Mouse (Mus musculus): Measurements from ENCODE around the gene Robo4. TPM values are rescaled to one million over a fixed set of nuclear protein-coding genes. Genes with fewer than 3 reads are reported as not detected.

Robo4 gene
- polyA plus RNA-seq, 1 experiment from 2014 or later: 4.6 TPM

DNA sequence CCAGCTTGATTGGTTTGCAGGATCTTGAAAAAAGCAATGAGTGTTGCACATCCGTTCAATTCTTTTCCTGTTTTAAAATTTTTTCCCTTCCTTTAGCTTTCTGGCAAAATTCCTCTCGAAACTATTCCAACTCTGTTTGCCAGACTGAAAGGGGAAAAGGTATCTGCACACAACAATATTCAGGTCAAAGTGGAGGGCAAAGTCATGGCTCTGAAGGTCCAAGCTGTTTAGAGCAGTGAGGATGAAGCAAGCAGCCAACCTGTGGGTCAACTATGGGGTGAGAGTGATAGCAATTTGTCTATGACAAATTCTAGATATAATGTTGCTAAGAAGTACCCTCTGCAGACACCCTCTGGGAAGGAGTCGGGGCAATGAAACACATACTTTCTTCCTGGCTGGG is 13.0 kb downstream of the Robo4 start:
- no peaks in the 10 kb centered on the region for H3K9me3 ChIP-seq (ENCODE audit: control insufficient read depth, low read length)
- no peak for ATAC-seq
- H3K9ac ChIP-seq (replicated peaks; ENCODE audit: low read depth, low read length): no peak overlapping the region
- no peaks in the 10 kb centered on the region for H3K36me3 ChIP-seq (ENCODE audit: control insufficient read depth, insufficient read depth)
- no peaks in the 10 kb centered on the region for H3K27me3 ChIP-seq (replicated peaks; ENCODE audit: control insufficient read depth, insufficient read depth, low read length)
- H3K4me1 ChIP-seq (replicated peaks; ENCODE audit: control insufficient read depth, insufficient read depth, low read length): no peaks in the 10 kb centered on the region
- no peak overlapping the region for H3K4me2 ChIP-seq (ENCODE audit: low read length)
- H3K27ac ChIP-seq (ENCODE audit: low read length): no peak overlapping the region
- 84% methylated on average over 3 of the region's 3 CpGs for WGBS
- no peak overlapping the region for H3K4me3 ChIP-seq (replicated peaks; ENCODE audit: low read length)

DNA sequence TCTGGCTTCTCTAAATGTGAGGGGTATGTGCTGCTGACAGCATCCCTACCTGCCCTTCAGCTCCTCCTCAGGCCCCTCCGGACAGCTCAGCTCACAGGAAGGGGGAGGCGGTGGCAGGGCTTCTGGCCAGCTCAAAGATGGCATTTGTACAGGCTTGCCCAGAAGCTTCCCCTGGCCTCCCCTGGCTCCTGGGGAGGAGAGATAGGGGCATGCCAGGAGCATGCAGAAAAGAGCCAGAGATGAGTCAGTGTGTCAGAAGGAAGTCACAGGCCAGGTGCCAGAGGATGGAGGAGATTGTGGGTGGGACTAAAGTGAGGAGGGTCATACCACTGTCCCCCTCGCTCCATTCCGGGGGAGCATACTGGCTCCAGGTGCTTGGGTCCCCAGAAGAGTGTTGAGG is 17.1 kb downstream of the Robo4 start:
- no peak overlapping the region for H3K27ac ChIP-seq (ENCODE audit: low read length)
- no peaks in the 10 kb centered on the region for H3K36me3 ChIP-seq (ENCODE audit: control insufficient read depth, insufficient read depth)
- no peak overlapping the region for H3K9ac ChIP-seq (replicated peaks; ENCODE audit: low read depth, low read length)
- no peaks in the 10 kb centered on the region; the same call in 1 of the 2 replicates for H3K4me1 ChIP-seq (replicated peaks; ENCODE audit: control insufficient read depth, insufficient read depth, low read length)
- no peak for ATAC-seq
- H3K4me2 ChIP-seq (ENCODE audit: low read length): no peak overlapping the region
- no peaks in the 10 kb centered on the region for H3K9me3 ChIP-seq (ENCODE audit: control insufficient read depth, low read length)
- 89% methylated on average over 4 of the region's 4 CpGs for WGBS
- H3K4me3 ChIP-seq (replicated peaks; ENCODE audit: low read length): no peak overlapping the region
- H3K27me3 ChIP-seq (replicated peaks; ENCODE audit: control insufficient read depth, insufficient read depth, low read length): no peaks in the 10 kb centered on the region

DNA sequence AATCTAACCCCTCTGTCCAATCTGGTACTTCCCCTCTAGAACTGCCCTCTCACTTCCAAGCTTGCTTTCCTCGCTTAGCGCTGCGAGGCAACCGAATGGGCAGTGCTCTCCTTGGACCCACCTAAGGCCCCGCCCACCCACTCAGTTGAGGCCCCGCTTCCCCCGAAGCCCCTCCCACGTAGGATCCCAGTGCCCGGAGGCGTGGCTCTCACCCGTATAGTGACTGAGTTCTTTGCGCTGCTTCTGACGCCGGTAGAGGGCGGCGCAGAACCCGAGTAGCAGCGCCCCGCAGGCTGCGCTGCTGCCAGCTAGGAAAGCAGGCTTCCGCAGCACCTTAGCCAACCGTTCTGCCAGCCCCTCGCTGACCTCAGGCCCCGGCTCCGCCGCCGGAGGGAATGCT is 19.0 kb downstream of the Robo4 start:
- WGBS: under 1% methylated on average over 27 of the region's 27 CpGs
- Histone ChIP-seq H3K9ac (replicated peaks; ENCODE audit: low read depth, low read length) (peak overlapping the region; percentile 37; the same call in 1 of the 2 replicates), H3K27ac (ENCODE audit: low read length) (no peak overlapping the region), H3K4me1 (replicated peaks; ENCODE audit: control insufficient read depth, insufficient read depth, low read length) (no peaks in the 10 kb centered on the region; the same call in 1 of the 2 replicates), H3K9me3 (ENCODE audit: control insufficient read depth, low read length) (no peaks in the 10 kb centered on the region), H3K36me3 (ENCODE audit: control insufficient read depth, insufficient read depth) (no peaks in the 10 kb centered on the region), H3K4me2 (ENCODE audit: low read length) (peak overlapping the region; percentile 43), H3K27me3 (replicated peaks; ENCODE audit: control insufficient read depth, insufficient read depth, low read length) (no peaks in the 10 kb centered on the region), H3K4me3 (replicated peaks; ENCODE audit: low read length) (peak overlapping the region; percentile 27)
- ATAC-seq: peak; percentile 92

DNA sequence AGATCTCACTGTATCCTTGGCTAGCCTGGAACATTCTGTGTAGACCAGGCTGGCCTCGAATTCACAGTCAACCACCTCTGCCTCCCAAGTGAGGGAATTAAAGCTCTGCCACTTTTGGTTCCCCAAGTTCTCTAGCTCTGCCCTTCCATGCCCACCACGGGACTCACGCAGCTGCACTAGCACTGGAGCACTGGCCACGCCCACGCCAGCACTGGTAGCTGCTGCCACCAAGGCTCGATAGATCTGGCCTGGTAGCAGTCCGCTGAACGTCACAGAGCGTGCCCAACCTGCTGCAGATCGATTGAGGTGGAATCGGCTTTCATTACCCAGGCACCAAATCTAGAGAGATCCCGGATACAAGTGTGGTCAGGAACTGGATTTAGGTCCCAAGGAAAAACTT is 19.5 kb downstream of the Robo4 start:
- Histone ChIP-seq H3K9me3 (ENCODE audit: control insufficient read depth, low read length) (no peaks in the 10 kb centered on the region), H3K36me3 (ENCODE audit: control insufficient read depth, insufficient read depth) (no peaks in the 10 kb centered on the region), H3K4me3 (replicated peaks; ENCODE audit: low read length) (no peak overlapping the region), H3K9ac (replicated peaks; ENCODE audit: low read depth, low read length) (no peak overlapping the region), H3K27ac (ENCODE audit: low read length) (no peak overlapping the region), H3K4me1 (replicated peaks; ENCODE audit: control insufficient read depth, insufficient read depth, low read length) (no peaks in the 10 kb centered on the region; the same call in 1 of the 2 replicates), H3K4me2 (ENCODE audit: low read length) (peak overlapping the region; percentile 43), H3K27me3 (replicated peaks; ENCODE audit: control insufficient read depth, insufficient read depth, low read length) (no peaks in the 10 kb centered on the region)
- 34% methylated on average over 12 of the region's 12 CpGs for WGBS
- ATAC-seq: peak; percentile 47

DNA sequence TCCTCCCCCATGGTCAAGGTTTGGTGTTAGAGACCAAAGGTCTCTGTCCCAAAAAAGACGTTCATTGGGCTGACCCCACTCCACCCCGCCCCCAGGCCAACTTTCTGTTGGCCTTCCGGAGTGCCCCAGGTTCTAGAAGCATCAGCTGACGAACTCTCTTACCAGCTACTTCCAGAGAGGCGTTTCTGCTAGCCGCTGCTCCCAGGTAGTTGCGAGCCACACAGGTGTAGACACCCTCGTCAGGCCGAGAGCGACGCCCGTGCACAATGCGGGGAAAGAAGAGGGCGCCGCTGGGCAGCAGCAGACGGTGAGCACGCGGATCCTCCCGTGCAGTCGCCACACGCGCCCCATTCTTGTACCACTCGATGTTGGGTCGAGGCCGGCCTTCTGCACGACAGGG is 27.6 kb downstream of the Robo4 start:
- Histone ChIP-seq H3K27ac (ENCODE audit: low read length) (no peak overlapping the region), H3K9me3 (ENCODE audit: control insufficient read depth, low read length) (no peaks in the 10 kb centered on the region), H3K4me2 (ENCODE audit: low read length) (no peak overlapping the region), H3K36me3 (ENCODE audit: control insufficient read depth, insufficient read depth) (no peaks in the 10 kb centered on the region), H3K9ac (replicated peaks; ENCODE audit: low read depth, low read length) (no peak overlapping the region), H3K4me1 (replicated peaks; ENCODE audit: control insufficient read depth, insufficient read depth, low read length) (peaks cover 19% of the 10 kb centered on the region), H3K4me3 (replicated peaks; ENCODE audit: low read length) (no peak overlapping the region), H3K27me3 (replicated peaks; ENCODE audit: control insufficient read depth, insufficient read depth, low read length) (peaks cover 26% of the 10 kb centered on the region)
- no peak for ATAC-seq
- WGBS: 54% methylated on average over 26 of the region's 26 CpGs

DNA sequence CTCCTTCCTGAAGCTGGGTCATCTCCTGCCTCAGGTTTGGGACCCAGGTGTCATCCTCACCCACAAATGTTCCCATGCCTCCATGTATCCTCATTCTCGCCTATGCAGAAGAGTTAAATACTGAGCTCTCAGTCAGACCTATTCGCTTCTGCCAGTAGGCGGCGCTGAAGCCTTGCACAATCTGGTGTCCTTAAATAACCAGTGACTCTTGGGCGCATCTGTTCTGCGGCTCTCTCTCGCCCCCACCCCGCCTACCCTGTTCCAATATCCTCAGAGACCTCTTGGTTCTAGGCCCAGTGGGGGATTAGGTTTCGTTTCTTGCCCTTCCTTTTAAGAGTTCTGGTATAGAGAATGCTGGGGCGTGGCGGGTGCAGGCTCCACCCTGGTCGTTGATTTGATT is 28.9 kb downstream of the Robo4 start:
- H3K9ac ChIP-seq (replicated peaks; ENCODE audit: low read depth, low read length): no peak overlapping the region
- H3K4me2 ChIP-seq (ENCODE audit: low read length): peak overlapping the region; percentile 45
- no peaks in the 10 kb centered on the region for H3K9me3 ChIP-seq (ENCODE audit: control insufficient read depth, low read length)
- H3K27ac ChIP-seq (ENCODE audit: low read length): no peak overlapping the region
- no peaks in the 10 kb centered on the region for H3K36me3 ChIP-seq (ENCODE audit: control insufficient read depth, insufficient read depth)
- H3K4me1 ChIP-seq (replicated peaks; ENCODE audit: control insufficient read depth, insufficient read depth, low read length): peaks cover 22% of the 10 kb centered on the region
- H3K4me3 ChIP-seq (replicated peaks; ENCODE audit: low read length): peak overlapping the region; percentile 17; the same call in 1 of the 2 replicates
- peak; percentile 85 for ATAC-seq
- peaks cover 36% of the 10 kb centered on the region for H3K27me3 ChIP-seq (replicated peaks; ENCODE audit: control insufficient read depth, insufficient read depth, low read length)
- 2% methylated on average over 12 of the region's 12 CpGs for WGBS

DNA sequence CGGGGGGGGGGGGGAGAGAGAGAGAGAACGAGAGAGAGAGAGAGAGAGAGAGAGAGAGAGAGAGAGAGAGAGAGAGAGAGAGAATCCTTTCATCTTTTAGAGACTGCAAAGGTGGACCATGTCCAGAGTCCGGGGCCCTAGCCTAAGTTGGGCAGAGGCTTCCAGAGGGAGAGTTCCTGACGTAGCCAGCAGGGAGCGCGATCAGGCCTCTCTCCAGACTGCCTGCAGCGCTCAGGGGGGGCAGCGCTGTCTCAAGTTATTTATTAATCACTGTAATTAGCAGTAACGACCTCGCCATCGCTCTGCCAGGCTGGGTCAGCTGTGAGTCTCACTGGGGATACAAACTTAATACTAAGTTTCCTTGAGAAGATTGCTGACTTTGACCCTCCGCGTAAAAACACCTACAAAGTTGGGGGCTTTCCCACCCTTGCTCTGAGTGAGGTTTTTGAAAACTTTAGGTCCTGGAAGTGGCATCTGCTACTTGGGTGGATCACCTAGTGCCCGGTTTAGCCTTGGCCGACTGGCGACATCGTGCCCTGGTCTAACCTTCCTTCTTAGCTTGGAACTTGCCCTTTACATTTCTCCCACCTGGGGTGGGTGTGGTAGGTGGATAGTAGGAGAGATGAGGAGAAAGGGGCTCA is 30.4 kb downstream of the Robo4 start:
- no peaks in the 10 kb centered on the region for H3K36me3 ChIP-seq (ENCODE audit: control insufficient read depth, insufficient read depth)
- H3K4me1 ChIP-seq (replicated peaks; ENCODE audit: control insufficient read depth, insufficient read depth, low read length): peaks cover 22% of the 10 kb centered on the region
- peak overlapping the region; percentile 62 for H3K4me2 ChIP-seq (ENCODE audit: low read length)
- H3K9ac ChIP-seq (replicated peaks; ENCODE audit: low read depth, low read length): peak overlapping the region; percentile 25; the same call in 1 of the 2 replicates
- ATAC-seq: peak; percentile 41
- H3K4me3 ChIP-seq (replicated peaks; ENCODE audit: low read length): peak overlapping the region; percentile 37
- WGBS: under 1% methylated on average over 15 of the region's 17 CpGs
- peaks cover 41% of the 10 kb centered on the region for H3K27me3 ChIP-seq (replicated peaks; ENCODE audit: control insufficient read depth, insufficient read depth, low read length)
- no peaks in the 10 kb centered on the region for H3K9me3 ChIP-seq (ENCODE audit: control insufficient read depth, low read length)
- H3K27ac ChIP-seq (ENCODE audit: low read length): no peak overlapping the region

DNA sequence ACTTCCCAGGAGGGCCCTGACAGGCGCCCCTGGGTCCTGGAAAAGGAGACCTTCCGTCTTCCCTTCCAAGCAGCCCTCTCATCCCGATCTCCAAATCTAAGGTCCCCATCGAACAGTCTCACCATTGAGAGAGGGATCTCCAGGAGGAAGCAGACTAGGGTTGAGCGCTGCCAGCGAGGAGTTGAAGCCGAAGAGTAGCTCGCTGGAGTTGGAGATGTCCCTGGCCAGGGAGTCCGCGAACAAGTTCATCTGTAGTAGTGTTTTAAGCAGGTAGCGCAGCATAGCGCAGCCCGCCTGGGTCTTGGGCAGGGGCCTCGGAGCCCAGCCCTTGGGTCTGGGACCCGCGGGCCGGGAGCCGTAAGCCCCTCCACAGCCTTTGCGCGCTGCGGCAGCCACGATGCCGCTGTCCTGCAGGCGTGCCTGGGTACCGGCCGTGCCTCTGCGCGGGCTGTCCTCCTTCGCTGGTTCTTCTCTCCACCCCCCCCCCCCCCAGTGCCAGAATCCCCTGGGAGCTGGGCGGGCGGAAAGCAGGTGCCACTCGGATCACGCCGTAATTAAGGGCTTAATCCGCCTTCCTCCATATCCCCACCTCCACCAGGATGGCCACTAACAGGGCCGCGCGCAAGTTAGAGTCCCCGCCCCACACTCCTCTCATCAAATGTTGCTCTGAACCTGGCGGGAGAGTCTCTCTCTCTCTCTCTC is 31.2 kb downstream of the Robo4 start, which contains the start of gene Robo3:
Gene Robo3, minus strand, starts transcription at position 527 of the 702 bp plus-strand sequence.
- WGBS: under 1% methylated on average over 38 of the region's 40 CpGs
- ATAC-seq: peak; percentile 16; the same call in 1 of the 2 replicates
- peaks cover 28% of the 10 kb centered on the region for H3K4me1 ChIP-seq (replicated peaks; ENCODE audit: control insufficient read depth, insufficient read depth, low read length)
- H3K9me3 ChIP-seq (ENCODE audit: control insufficient read depth, low read length): no peaks in the 10 kb centered on the region
- H3K4me2 ChIP-seq (ENCODE audit: low read length): peak within 1 kb of the TSS; percentile 62
- peaks cover 41% of the 10 kb centered on the region for H3K27me3 ChIP-seq (replicated peaks; ENCODE audit: control insufficient read depth, insufficient read depth, low read length)
- peak within 1 kb of the TSS; percentile 28; the same call in 1 of the 2 replicates for H3K9ac ChIP-seq (replicated peaks; ENCODE audit: low read depth, low read length)
- peak within 1 kb of the TSS; percentile 37 for H3K4me3 ChIP-seq (replicated peaks; ENCODE audit: low read length)
- H3K36me3 ChIP-seq (ENCODE audit: control insufficient read depth, insufficient read depth): no peaks in the 10 kb centered on the region
- no peak within 1 kb of the TSS for H3K27ac ChIP-seq (ENCODE audit: low read length)

DNA sequence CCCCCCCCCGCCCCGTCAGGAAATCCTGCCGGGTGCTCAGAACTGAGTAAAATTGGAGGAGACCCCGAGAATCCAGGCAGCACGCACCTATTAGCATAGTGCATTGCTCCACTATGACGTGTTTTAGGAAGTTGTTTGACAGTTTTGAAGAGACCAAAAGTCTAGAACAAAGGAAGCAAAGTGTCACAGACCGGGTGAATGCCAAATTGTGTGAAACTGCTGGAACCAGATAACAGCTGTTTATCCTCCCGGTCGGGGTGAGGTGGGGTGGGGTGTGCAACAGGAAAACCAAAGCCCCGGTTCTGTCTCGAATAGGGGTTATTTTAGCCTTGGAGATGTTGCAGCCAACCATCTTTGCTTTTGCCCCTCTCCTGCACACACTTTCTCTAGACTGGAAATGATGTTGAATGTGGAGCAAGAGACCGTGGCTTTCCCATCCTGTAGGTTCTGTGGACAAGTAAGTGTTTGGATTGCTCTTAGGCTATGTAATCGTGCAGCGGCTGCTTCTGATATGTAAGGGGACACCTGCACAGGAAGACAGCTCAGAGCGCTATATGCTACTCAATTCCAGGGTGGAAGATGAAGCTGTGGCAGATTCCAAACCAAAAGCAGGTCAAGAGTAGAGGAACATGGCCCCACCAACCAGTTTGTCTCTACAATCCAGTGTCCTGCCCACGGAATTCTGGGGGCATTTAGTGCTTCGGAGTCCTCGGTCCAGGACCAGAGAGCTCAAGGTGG is 32.3 kb downstream of the Robo4 start:
- 6% methylated on average over 18 of the region's 18 CpGs for WGBS
- no peak for ATAC-seq
- Histone ChIP-seq H3K27me3 (replicated peaks; ENCODE audit: control insufficient read depth, insufficient read depth, low read length) (peaks cover 41% of the 10 kb centered on the region), H3K4me3 (replicated peaks; ENCODE audit: low read length) (no peak overlapping the region; the same call in 1 of the 2 replicates), H3K27ac (ENCODE audit: low read length) (no peak overlapping the region), H3K4me1 (replicated peaks; ENCODE audit: control insufficient read depth, insufficient read depth, low read length) (peaks cover 34% of the 10 kb centered on the region), H3K36me3 (ENCODE audit: control insufficient read depth, insufficient read depth) (no peaks in the 10 kb centered on the region), H3K4me2 (ENCODE audit: low read length) (no peak overlapping the region), H3K9ac (replicated peaks; ENCODE audit: low read depth, low read length) (no peak overlapping the region), H3K9me3 (ENCODE audit: control insufficient read depth, low read length) (no peaks in the 10 kb centered on the region)
